Mouse (Mus musculus): ENCODE results near the gene Chtf18. TPM values are rescaled to one million over a fixed set of nuclear protein-coding genes. Genes with fewer than 3 reads are reported as not detected.

The Chtf18 gene
- polyA plus RNA-seq (2014; fragmentation: Illumina TruSeq; extraction: RNeasy Lipid Tissue Mini Kit (QIAGEN cat#74804); ENCODE audit: low replicate concordance), result not detected

GRCm38 (mm10) chr17:25727265-25728008 lies at the start of gene Chtf18, which contains the start of gene Rpusd1:
Chtf18 (minus strand) TSS chr17:25727419.
Rpusd1 (plus strand) TSS chr17:25727670.

DNA sequence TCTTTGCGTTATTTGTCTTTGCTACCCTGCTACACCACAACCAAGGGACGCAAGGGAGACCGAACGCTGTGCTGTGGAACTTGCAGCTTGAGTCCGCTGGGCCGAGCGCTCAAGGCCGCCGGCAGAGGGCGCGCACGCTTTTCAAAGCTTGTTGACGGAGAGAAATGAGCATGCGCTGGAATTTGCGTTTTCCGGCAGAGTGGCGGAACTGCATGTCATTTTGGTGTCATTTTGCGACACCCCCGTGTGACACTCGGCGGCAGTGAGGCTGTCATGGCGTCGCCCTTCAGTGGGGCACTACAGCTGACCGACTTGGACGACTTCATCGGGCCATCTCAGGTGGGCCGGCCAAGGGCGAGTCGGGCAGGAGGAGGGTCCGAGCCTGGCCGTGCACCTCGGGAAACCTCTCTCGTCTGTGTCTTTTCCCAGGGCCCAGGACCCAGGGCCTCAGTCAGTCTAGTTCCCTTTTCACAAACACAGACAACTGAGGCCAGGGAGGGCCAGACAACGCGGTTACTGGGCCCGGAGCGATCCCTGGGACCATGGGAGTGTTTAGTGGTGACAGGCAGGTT lies 46.4 kb upstream of the Chtf18 start, which contains the start of gene Narfl:
TSS of gene Narfl (plus strand) at position 228 of the 572 bp plus-strand sequence.

DNA sequence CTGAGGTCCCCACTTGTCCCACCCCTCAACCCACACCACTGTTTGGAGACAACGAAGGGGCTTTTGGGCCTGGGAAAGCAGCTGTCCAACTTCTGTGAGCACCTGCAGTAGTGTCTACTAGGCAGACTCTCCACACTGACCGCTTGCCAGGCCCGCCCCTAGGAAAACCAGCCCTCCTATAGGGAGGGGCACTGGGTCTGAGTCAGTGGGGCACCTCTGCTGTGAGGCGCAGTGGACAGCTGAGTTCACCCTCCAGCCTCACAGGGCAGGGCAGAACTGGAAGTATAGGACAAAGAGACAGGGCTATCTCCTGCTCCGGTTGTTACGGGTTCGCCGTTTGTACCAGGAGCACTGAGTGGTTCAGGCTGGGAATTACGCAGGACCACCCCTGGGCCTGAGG lies 27.0 kb upstream of the Chtf18 start, which contains the start of gene Msln:
TSS of gene Msln (minus strand) at position 138 of the 400 bp plus-strand sequence.

GRCm38 (mm10) chr17:25735745-25736144 lies 8.5 kb upstream of the Chtf18 start, which contains the start of gene Mslnl:
Mslnl (plus strand) TSS chr17:25736042.

DNA sequence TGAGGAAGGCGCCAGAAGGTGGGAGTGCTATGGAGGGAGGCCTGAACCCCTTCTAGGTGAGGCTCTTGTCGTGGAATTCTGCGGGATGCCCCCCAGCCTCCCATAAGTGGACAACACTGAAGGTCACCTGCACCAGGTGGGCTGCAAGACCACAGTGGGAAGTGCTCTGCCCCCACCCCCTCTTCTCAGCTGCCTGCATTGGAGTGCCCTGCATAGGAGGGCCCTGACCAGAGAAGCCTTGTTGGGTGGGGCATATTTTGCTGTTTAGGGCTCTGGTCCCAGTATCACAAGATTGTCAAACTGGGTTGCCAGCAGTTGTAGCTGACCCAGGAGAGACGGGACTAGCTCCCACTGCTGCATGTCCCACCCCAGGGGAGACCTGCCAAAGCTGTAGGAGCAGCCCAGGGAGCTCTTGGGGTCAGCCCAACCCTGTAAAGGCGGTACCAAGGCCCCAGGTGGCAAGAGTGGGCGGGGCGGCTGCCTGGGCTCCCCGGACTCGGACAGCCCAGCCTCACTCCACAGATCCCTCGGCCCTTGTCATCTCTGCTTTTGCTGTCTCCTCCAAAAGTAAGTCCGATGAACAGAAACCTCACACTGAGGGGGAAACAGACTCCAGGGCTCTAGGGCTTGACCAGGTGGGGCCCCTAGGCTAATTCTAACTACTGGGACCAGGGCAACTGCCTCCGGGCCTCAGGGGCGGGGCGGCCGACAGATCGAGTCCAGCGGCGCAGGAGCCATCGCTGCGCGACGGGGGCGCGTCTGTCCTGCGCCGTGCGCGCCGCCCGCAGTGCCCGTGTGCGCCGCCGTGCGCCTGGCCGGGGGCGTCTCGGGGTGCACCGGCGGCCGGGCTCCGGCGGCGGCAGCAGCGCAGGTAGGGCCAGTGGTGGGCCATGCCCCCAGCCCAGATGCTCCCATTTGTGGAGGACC lies 10.2 kb downstream of the Chtf18 start, which contains the start of gene Gng13:
TSS of gene Gng13 (plus strand) at position 461 of the 927 bp plus-strand sequence.

Other genes with a start within 250 kb of the Chtf18 start
- gene Sstr5, start 230.1 kb downstream of the Chtf18 start, polyA plus RNA-seq (2014; fragmentation: Illumina TruSeq; extraction: RNeasy Lipid Tissue Mini Kit (QIAGEN cat#74804); ENCODE audit: low replicate concordance), result not detected
- not detected for gene Sox8, start 156.7 kb downstream of the Chtf18 start, polyA plus RNA-seq (2014; fragmentation: Illumina TruSeq; extraction: RNeasy Lipid Tissue Mini Kit (QIAGEN cat#74804); ENCODE audit: low replicate concordance)
- 0.15 TPM for gene Lmf1, start 148.3 kb downstream of the Chtf18 start, polyA plus RNA-seq (2014; fragmentation: Illumina TruSeq; extraction: RNeasy Lipid Tissue Mini Kit (QIAGEN cat#74804); ENCODE audit: low replicate concordance)
- gene Gng13, start 10.2 kb downstream of the Chtf18 start, polyA plus RNA-seq (2014; fragmentation: Illumina TruSeq; extraction: RNeasy Lipid Tissue Mini Kit (QIAGEN cat#74804); ENCODE audit: low replicate concordance), result not detected
- not detected for gene Rpusd1, start 251 bp upstream of the Chtf18 start, polyA plus RNA-seq (2014; fragmentation: Illumina TruSeq; extraction: RNeasy Lipid Tissue Mini Kit (QIAGEN cat#74804); ENCODE audit: low replicate concordance)
- gene Mslnl, start 8.6 kb upstream of the Chtf18 start, polyA plus RNA-seq (2014; fragmentation: Illumina TruSeq; extraction: RNeasy Lipid Tissue Mini Kit (QIAGEN cat#74804); ENCODE audit: low replicate concordance), result not detected
- gene Msln, start 27.0 kb upstream of the Chtf18 start, polyA plus RNA-seq (2014; fragmentation: Illumina TruSeq; extraction: RNeasy Lipid Tissue Mini Kit (QIAGEN cat#74804); ENCODE audit: low replicate concordance), result not detected
- gene Narfl, start 46.4 kb upstream of the Chtf18 start, polyA plus RNA-seq (2014; fragmentation: Illumina TruSeq; extraction: RNeasy Lipid Tissue Mini Kit (QIAGEN cat#74804); ENCODE audit: low replicate concordance), result 0.67 TPM
- not detected for gene Haghl, start 58.3 kb upstream of the Chtf18 start, polyA plus RNA-seq (2014; fragmentation: Illumina TruSeq; extraction: RNeasy Lipid Tissue Mini Kit (QIAGEN cat#74804); ENCODE audit: low replicate concordance)
- not detected for gene Ccdc78, start 59.2 kb upstream of the Chtf18 start, polyA plus RNA-seq (2014; fragmentation: Illumina TruSeq; extraction: RNeasy Lipid Tissue Mini Kit (QIAGEN cat#74804); ENCODE audit: low replicate concordance)
- gene Fam173a, start 65.5 kb upstream of the Chtf18 start, polyA plus RNA-seq (2014; fragmentation: Illumina TruSeq; extraction: RNeasy Lipid Tissue Mini Kit (QIAGEN cat#74804); ENCODE audit: low replicate concordance), result not detected
- gene AC134908.4, start 68.2 kb upstream of the Chtf18 start, polyA plus RNA-seq (2014; fragmentation: Illumina TruSeq; extraction: RNeasy Lipid Tissue Mini Kit (QIAGEN cat#74804); ENCODE audit: low replicate concordance), result not detected
- not detected for gene Metrn, start 69.7 kb upstream of the Chtf18 start, polyA plus RNA-seq (2014; fragmentation: Illumina TruSeq; extraction: RNeasy Lipid Tissue Mini Kit (QIAGEN cat#74804); ENCODE audit: low replicate concordance)
- gene Fbxl16, start 81.7 kb upstream of the Chtf18 start, polyA plus RNA-seq (2014; fragmentation: Illumina TruSeq; extraction: RNeasy Lipid Tissue Mini Kit (QIAGEN cat#74804); ENCODE audit: low replicate concordance), result 0.67 TPM
- 0.26 TPM for gene Wdr24, start 96.2 kb upstream of the Chtf18 start, polyA plus RNA-seq (2014; fragmentation: Illumina TruSeq; extraction: RNeasy Lipid Tissue Mini Kit (QIAGEN cat#74804); ENCODE audit: low replicate concordance)
- 1.8 TPM for gene Jmjd8, start 101.4 kb upstream of the Chtf18 start, polyA plus RNA-seq (2014; fragmentation: Illumina TruSeq; extraction: RNeasy Lipid Tissue Mini Kit (QIAGEN cat#74804); ENCODE audit: low replicate concordance)
- gene Stub1, start 106.0 kb upstream of the Chtf18 start, polyA plus RNA-seq (2014; fragmentation: Illumina TruSeq; extraction: RNeasy Lipid Tissue Mini Kit (QIAGEN cat#74804); ENCODE audit: low replicate concordance), result 4.2 TPM
- not detected for gene Rhbdl1, start 109.9 kb upstream of the Chtf18 start, polyA plus RNA-seq (2014; fragmentation: Illumina TruSeq; extraction: RNeasy Lipid Tissue Mini Kit (QIAGEN cat#74804); ENCODE audit: low replicate concordance)
- not detected for gene Gm20683, start 114.3 kb upstream of the Chtf18 start, polyA plus RNA-seq (2014; fragmentation: Illumina TruSeq; extraction: RNeasy Lipid Tissue Mini Kit (QIAGEN cat#74804); ENCODE audit: low replicate concordance)
- 13.3 TPM for gene Rhot2, start 117.4 kb upstream of the Chtf18 start, polyA plus RNA-seq (2014; fragmentation: Illumina TruSeq; extraction: RNeasy Lipid Tissue Mini Kit (QIAGEN cat#74804); ENCODE audit: low replicate concordance)
- 0.82 TPM for gene Wdr90, start 134.1 kb upstream of the Chtf18 start, polyA plus RNA-seq (2014; fragmentation: Illumina TruSeq; extraction: RNeasy Lipid Tissue Mini Kit (QIAGEN cat#74804); ENCODE audit: low replicate concordance)
- not detected for gene Mcrip2, start 141.3 kb upstream of the Chtf18 start, polyA plus RNA-seq (2014; fragmentation: Illumina TruSeq; extraction: RNeasy Lipid Tissue Mini Kit (QIAGEN cat#74804); ENCODE audit: low replicate concordance)
- 9.2 TPM for gene Mettl26, start 147.7 kb upstream of the Chtf18 start, polyA plus RNA-seq (2014; fragmentation: Illumina TruSeq; extraction: RNeasy Lipid Tissue Mini Kit (QIAGEN cat#74804); ENCODE audit: low replicate concordance)
- gene Wfikkn1, start 153.4 kb upstream of the Chtf18 start, polyA plus RNA-seq (2014; fragmentation: Illumina TruSeq; extraction: RNeasy Lipid Tissue Mini Kit (QIAGEN cat#74804); ENCODE audit: low replicate concordance), result not detected
- 0.48 TPM for gene Rab40c, start 192.3 kb upstream of the Chtf18 start, polyA plus RNA-seq (2014; fragmentation: Illumina TruSeq; extraction: RNeasy Lipid Tissue Mini Kit (QIAGEN cat#74804); ENCODE audit: low replicate concordance)
- gene Pigq, start 217.5 kb upstream of the Chtf18 start, polyA plus RNA-seq (2014; fragmentation: Illumina TruSeq; extraction: RNeasy Lipid Tissue Mini Kit (QIAGEN cat#74804); ENCODE audit: low replicate concordance), result 23.5 TPM
- gene Nhlrc4, start 217.5 kb upstream of the Chtf18 start, polyA plus RNA-seq (2014; fragmentation: Illumina TruSeq; extraction: RNeasy Lipid Tissue Mini Kit (QIAGEN cat#74804); ENCODE audit: low replicate concordance), result not detected
- gene A930017K11Rik, start 225.1 kb upstream of the Chtf18 start, polyA plus RNA-seq (2014; fragmentation: Illumina TruSeq; extraction: RNeasy Lipid Tissue Mini Kit (QIAGEN cat#74804); ENCODE audit: low replicate concordance), result not detected

Data from small intestine, adult 10 weeks (tissue).